Mouse (Mus musculus) midbrain, embryonic 14.5 days (tissue): ENCODE results near the gene Lix1l. TPM values are rescaled to one million over a fixed set of nuclear protein-coding genes. Genes with fewer than 3 reads are reported as not detected.
"Not testable (repeated sequence)": the region's sequence is repeated elsewhere in the genome, so short reads cannot be mapped to it uniquely, and the experiment has no call there.

ENCODE experiments used
- ATAC-seq: fragments of 200-750 bp; cut with Nextera tagmentation; 2 replicates; pipeline ENCODE4 v1.8.0; 2017; ENCODE audit warnings: moderate number of reproducible peaks, moderate library complexity; ENCODE audit not compliant: low FRiP score, low TSS enrichment
- DNase-seq: peaks from one replicate; pipeline ENCODE4 v3.0.0-alpha.2; 2015
- H3K27ac ChIP-seq: fragments of 300-500 bp; sonication (generic); replicated peaks from 2 replicates; pipeline ENCODE4 v1.5.1; 2014; ENCODE audit warnings: mild to moderate bottlenecking, low read depth, low read length, moderate library complexity
- H3K27me3 ChIP-seq: fragments of 300-500 bp; sonication (generic); 2 replicates; pipeline ENCODE4 v1.6.1; 2014; ENCODE audit warnings: low read length, control low read depth, mixed read lengths; ENCODE audit not compliant: control insufficient read depth, insufficient read depth
- H3K36me3 ChIP-seq: fragments of 300-500 bp; sonication (generic); 2 replicates; pipeline ENCODE4 v1.6.1; 2014; ENCODE audit warnings: low read length, control low read depth; ENCODE audit not compliant: control insufficient read depth, insufficient read depth
- H3K4me1 ChIP-seq: fragments of 300-500 bp; sonication (generic); 2 replicates; pipeline ENCODE4 v1.6.1; 2014; ENCODE audit warnings: mild to moderate bottlenecking, antibody characterized with exemption, low read length, control low read depth; ENCODE audit not compliant: control insufficient read depth, insufficient read depth
- H3K4me2 ChIP-seq: fragments of 300-500 bp; sonication (generic); 2 replicates; pipeline ENCODE4 v1.6.1; 2014; ENCODE audit warnings: mild to moderate bottlenecking, low read length, moderate library complexity
- H3K4me3 ChIP-seq: fragments of 300-500 bp; sonication (generic); replicated peaks from 2 replicates; pipeline ENCODE4 v1.5.1; 2014; ENCODE audit warnings: low read depth, low read length
- H3K9ac ChIP-seq: fragments of 300-500 bp; sonication (generic); replicated peaks from 2 replicates; pipeline ENCODE4 v1.6.1; 2014; ENCODE audit warnings: mild to moderate bottlenecking, low read length, moderate library complexity
- H3K9me3 ChIP-seq: fragments of 300-500 bp; sonication (generic); 2 replicates; pipeline ENCODE4 v1.6.1; 2016; ENCODE audit warnings: low read length, control low read depth, mixed read lengths; ENCODE audit not compliant: control insufficient read depth
- WGBS: fragments of 180-500 bp; shearing (Covaris S2); extraction: QIAGEN DNeasy Blood & Tissue Kit; methylation state at CpG from one replicate; pipeline ENCODE4 v1.1.7; 2014; 5-methylcytosine and 5-hydroxymethylcytosine counted together
- polyA plus RNA-seq: library from polyadenylated mRNA; unstranded; fragments of >200 nt; fragmentation: Nextera tagmentation; extraction: Ambion mirVana; gene quantifications from 2 replicates; pipeline ENCODE4 v1.2.1, GENCODE M21; 2014

Lix1l gene
- polyA plus RNA-seq, 1 experiment from 2014 or later = 6.7 TPM

DNA sequence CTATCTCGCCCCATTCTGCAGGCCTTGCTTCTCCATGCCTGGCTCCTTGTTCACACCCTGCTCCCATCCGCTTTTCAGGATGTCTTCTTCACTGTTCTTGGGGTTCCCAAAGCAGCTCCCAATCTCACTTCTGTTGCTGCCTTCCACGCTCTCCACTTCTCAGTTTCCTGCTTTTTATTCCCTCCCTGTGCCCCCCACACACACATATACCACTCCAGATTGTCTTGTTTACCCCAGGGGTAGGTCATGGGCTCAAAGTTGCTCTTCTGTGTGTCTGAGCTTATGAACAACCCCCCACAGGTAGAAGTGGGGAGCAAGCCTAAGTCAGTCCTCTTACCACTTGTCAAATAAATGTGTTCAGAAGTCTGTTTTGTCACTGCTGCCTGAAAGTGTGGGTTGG is 1.5 kb upstream of the Lix1l start:
- no peak overlapping the region for H3K4me3 ChIP-seq
- H3K9ac ChIP-seq = no peak overlapping the region
- no peaks in the 10 kb centered on the region for H3K27me3 ChIP-seq
- no peak overlapping the region for H3K27ac ChIP-seq
- no peak for ATAC-seq
- WGBS = 76% methylated on average over 3 of the region's 3 CpGs
- H3K4me1 ChIP-seq = peaks cover 69% of the 10 kb centered on the region
- H3K4me2 ChIP-seq = peak overlapping the region; percentile 100; the same call in 1 of the 2 replicates
- H3K9me3 ChIP-seq = no peaks in the 10 kb centered on the region
- no peaks in the 10 kb centered on the region for H3K36me3 ChIP-seq
- no peak for DNase-seq

DNA sequence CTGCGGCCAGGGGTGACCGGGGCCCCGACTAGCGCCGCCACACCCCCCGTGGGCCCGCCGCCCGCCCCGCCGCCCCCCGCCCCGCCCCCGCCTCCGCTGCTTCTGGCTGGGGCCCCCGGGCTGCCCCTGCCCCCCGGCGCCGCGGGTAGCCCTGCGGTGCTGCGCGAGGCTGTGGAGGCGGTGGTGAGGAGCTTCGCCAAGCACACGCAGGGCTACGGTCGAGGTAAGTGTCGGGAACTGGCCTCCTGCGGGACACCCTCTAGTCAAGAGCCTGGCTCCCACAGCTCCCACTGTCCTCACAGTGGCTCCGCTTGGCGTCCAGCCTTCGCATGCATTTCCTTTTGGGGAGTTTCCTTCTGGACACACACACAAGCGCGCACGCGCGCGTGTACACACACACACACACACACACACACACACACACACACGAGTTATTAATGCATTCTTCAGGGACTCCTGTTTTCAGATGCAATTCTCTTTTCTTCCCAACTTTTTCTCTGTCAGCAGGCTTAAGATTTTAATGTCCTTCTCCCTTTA is 370 bp downstream of the Lix1l start:
- under 1% methylated on average over 38 of the region's 40 CpGs for WGBS
- peak; percentile 49 for ATAC-seq

DNA sequence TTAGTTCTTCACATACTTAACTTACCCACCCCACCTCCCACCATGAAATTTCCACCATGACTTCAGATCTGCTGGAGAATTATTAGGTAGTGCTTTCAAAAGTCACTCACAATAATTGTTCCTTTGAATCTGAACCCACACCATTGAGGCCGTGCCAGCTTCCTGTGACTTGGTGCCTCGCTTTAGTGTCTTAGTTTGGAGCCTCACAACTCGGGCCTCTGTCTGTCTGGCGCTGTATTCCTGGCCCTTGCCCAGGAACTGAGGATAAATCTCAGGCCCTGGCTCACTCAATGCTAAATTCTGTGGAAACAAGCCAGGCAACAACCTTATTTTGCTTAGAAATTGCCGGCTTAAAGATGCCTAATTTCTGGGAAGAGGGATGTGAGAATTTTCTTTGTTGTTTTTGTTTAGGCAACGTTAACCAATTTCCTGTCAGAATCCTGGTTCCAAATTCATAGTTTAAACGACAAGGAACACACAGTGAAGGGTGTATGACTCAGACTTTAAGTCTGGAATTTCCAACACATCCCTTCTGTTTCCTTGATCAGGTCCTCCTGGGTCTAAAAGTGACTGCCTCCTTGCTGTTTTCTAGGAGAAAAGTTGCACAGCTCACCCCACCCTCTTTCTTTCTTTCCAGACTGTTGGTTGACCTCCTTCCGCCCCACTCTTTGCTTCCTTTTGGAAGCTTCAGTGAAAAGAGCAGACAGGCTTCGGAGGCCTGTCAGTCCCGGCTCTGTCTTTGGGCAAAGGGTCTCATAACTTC is 1.2 kb downstream of the Lix1l start:
- DNase-seq = peak; percentile 66
- Histone ChIP-seq H3K4me2 (peak overlapping the region; percentile 87), H3K36me3 (no peaks in the 10 kb centered on the region), H3K27ac (peak overlapping the region; percentile 95), H3K27me3 (no peaks in the 10 kb centered on the region), H3K9me3 (no peaks in the 10 kb centered on the region), H3K4me3 (peak overlapping the region; percentile 69), H3K9ac (peak overlapping the region; percentile 92), H3K4me1 (peaks cover 59% of the 10 kb centered on the region)
- 9% methylated on average over 10 of the region's 10 CpGs for WGBS
- ATAC-seq = no peak

More for the DNA sequence above, 370 bp downstream of the Lix1l start:
- no peaks in the 10 kb centered on the region for H3K36me3 ChIP-seq
- H3K4me3 ChIP-seq = peak overlapping the region; percentile 69
- H3K4me1 ChIP-seq = peaks cover 66% of the 10 kb centered on the region
- peak overlapping the region; percentile 95 for H3K27ac ChIP-seq
- peak overlapping the region; percentile 92 for H3K9ac ChIP-seq
- H3K4me2 ChIP-seq = peak overlapping the region; percentile 87
- DNase-seq = peak; percentile 82
- H3K9me3 ChIP-seq = no peaks in the 10 kb centered on the region
- H3K27me3 ChIP-seq = no peaks in the 10 kb centered on the region

DNA sequence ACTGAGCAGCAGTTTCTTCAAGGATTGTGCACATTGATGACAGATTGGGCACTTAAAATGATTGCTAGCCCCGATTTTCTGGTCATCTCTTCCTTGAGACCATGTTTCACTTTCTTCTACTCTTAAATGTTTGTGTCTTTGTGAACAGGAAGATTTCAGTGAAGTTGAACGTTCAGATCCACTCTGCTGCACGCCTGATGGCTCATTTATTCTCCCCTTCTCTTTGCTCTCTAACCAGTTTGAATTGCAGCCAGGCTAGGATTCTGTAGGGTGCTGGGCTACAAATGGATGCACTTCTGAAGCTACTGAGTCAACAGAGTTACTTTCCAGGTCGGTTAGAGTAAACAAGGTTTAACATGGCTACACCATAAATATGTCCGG is 1.7 kb downstream of the Lix1l start:
- Histone ChIP-seq H3K36me3 (no peaks in the 10 kb centered on the region), H3K4me3 (peak overlapping the region; percentile 69), H3K4me2 (peak overlapping the region; percentile 87), H3K27me3 (no peaks in the 10 kb centered on the region), H3K9ac (peak overlapping the region; percentile 92), H3K27ac (peak overlapping the region; percentile 95), H3K4me1 (peaks cover 53% of the 10 kb centered on the region), H3K9me3 (no peaks in the 10 kb centered on the region)
- WGBS = 21% methylated on average over 5 of the region's 5 CpGs
- peak; percentile 25 for DNase-seq
- ATAC-seq = no peak

DNA sequence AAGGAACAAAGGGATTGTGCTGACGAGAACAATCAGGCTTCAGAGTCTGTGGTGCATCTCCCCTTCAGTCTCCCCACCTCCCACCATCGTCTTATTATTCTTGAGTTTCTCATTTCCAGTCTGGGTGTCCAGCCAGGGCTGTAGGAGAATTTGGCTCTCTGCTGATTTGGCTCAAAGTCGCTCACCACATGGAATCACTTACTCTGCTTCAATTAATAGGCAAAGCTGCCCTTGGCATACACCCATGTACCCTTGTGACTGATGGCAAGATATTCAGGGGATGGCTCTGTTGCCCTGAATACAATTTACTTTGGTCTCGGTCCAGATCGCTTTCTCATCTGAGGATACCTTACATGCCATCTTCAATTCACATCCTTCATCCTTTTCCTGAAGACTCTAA is 2.4 kb downstream of the Lix1l start:
- Histone ChIP-seq H3K9ac (peak overlapping the region; percentile 92), H3K4me1 (peaks cover 49% of the 10 kb centered on the region), H3K27me3 (no peaks in the 10 kb centered on the region), H3K36me3 (no peaks in the 10 kb centered on the region), H3K4me3 (peak overlapping the region; percentile 69), H3K4me2 (peak overlapping the region; percentile 87), H3K9me3 (no peaks in the 10 kb centered on the region), H3K27ac (peak overlapping the region; percentile 95)
- peak; percentile 59 for DNase-seq
- no peak for ATAC-seq
- 33% methylated on average over 5 of the region's 5 CpGs for WGBS

DNA sequence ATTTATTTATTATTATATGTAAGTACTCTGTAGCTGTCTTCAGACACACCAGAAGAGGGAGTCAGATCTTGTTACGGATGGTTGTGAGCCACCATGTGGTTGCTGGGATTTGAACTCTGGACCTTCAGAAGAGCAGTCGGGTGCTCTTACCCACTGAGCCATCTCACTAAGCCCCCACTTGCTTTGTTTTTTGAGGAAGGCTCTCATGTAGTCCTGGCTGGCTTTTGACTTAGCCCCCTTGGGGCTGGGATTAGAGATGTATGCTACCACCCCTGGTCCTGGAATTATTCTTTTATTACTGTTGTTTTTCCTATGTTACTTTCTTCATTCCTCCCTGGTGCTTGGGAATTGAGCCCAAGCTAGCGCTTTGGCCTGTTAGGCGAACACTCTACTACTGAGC is 5.1 kb downstream of the Lix1l start:
- WGBS = 81% methylated on average over 3 of the region's 4 CpGs
- not testable (repeated sequence) for ATAC-seq
- peaks cover 33% of the 10 kb centered on the region for H3K4me1 ChIP-seq

DNA sequence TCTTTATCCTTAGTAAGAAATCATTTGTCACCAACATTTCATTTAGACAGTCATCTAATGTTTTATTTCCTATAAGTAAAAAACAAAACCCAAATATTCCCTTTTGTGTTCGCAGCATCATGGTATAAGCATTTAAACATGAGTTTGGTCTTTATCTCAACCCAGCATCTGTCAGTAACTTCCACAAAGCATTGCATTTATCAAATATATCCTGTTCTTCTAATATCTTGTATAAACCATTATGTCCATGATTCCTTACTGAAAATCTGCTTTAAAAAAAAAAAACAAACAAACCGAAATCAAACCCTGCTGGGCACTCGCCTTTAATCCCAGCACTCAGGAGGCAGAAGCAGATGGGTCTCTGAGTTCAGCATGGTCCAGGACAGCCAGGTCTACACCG is 5.7 kb downstream of the Lix1l start:
- no peak overlapping the region for H3K4me3 ChIP-seq
- WGBS = 89% methylated on average over 4 of the region's 4 CpGs
- no peak overlapping the region for H3K9ac ChIP-seq
- no peaks in the 10 kb centered on the region for H3K9me3 ChIP-seq
- H3K4me2 ChIP-seq = no peak overlapping the region
- H3K27me3 ChIP-seq = no peaks in the 10 kb centered on the region
- 0 out of 2 replicates have a peak, but pooled peaks cover 3% of the 10 kb centered on the region for H3K36me3 ChIP-seq
- DNase-seq (no peak), ATAC-seq (no peak)
- H3K27ac ChIP-seq = no peak overlapping the region
- H3K4me1 ChIP-seq = peaks cover 33% of the 10 kb centered on the region

More for the DNA sequence above, 5.1 kb downstream of the Lix1l start:
- not testable (repeated sequence) for DNase-seq, H3K9me3 ChIP-seq, H3K27ac ChIP-seq, H3K4me3 ChIP-seq, H3K27me3 ChIP-seq, H3K4me2 ChIP-seq, H3K36me3 ChIP-seq, H3K9ac ChIP-seq

DNA sequence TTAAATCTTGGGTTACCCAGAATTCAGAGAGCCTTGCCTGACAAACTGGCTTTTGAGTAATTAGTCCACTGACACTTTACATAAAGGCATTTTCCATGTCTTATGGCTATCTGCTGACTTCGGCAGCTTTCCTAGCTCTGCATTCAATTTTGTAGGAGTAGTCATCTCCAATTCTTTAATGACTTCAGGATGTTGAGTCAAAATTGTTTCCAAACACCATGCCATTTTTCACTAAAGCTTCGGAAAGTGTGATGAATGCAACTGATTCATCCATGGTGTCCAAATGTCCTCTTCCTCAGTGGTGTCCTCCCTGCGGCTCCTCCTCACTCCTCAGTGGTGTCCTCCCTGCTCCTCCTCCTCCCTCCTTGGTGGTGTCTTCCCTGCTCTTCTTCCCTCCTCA is 17.0 kb downstream of the Lix1l start:
- Histone ChIP-seq H3K27me3 (no peaks in the 10 kb centered on the region), H3K36me3 (peaks cover 67% of the 10 kb centered on the region), H3K9ac (no peak overlapping the region), H3K27ac (no peak overlapping the region), H3K4me1 (no peaks in the 10 kb centered on the region), H3K4me2 (no peak overlapping the region), H3K4me3 (no peak overlapping the region), H3K9me3 (no peaks in the 10 kb centered on the region)
- ATAC-seq (no peak), DNase-seq (no peak)
- 96% methylated on average over 3 of the region's 3 CpGs for WGBS

DNA sequence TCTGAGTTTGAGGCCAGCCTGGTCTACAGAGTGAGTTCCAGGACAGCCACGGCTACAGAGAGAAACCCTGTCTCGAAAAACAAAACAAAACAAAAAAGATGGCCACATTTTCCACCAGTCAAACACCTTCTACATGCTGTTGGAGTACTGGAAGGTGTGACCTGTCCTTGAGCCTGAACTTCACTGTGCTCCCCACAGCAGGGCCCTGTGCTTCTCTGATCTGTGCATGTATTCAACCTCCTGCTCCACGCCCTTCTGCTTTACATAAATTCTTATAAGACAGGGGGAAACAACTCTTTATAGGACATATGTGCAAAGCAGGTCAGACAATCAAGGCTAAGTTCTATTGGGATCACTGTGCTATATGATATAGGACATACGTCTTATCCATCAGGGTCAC is 22.3 kb downstream of the Lix1l start:
- no peak overlapping the region for H3K27ac ChIP-seq
- H3K4me1 ChIP-seq = no peaks in the 10 kb centered on the region
- H3K9me3 ChIP-seq = no peaks in the 10 kb centered on the region
- H3K9ac ChIP-seq = no peak overlapping the region
- DNase-seq (no peak), ATAC-seq (no peak)
- H3K27me3 ChIP-seq = no peaks in the 10 kb centered on the region
- H3K36me3 ChIP-seq = peaks cover 66% of the 10 kb centered on the region
- no peak overlapping the region for H3K4me3 ChIP-seq
- no peak overlapping the region for H3K4me2 ChIP-seq
- 96% methylated on average over 4 of the region's 4 CpGs for WGBS
